Mouse (Mus musculus): ENCODE results near the gene Mrpl14. TPM values are rescaled to one million over a fixed set of nuclear protein-coding genes. Genes with fewer than 3 reads are reported as not detected.

The Mrpl14 gene
- total and polyA plus RNA-seq, 2 experiments, result 86.3 to 224 TPM

DNA sequence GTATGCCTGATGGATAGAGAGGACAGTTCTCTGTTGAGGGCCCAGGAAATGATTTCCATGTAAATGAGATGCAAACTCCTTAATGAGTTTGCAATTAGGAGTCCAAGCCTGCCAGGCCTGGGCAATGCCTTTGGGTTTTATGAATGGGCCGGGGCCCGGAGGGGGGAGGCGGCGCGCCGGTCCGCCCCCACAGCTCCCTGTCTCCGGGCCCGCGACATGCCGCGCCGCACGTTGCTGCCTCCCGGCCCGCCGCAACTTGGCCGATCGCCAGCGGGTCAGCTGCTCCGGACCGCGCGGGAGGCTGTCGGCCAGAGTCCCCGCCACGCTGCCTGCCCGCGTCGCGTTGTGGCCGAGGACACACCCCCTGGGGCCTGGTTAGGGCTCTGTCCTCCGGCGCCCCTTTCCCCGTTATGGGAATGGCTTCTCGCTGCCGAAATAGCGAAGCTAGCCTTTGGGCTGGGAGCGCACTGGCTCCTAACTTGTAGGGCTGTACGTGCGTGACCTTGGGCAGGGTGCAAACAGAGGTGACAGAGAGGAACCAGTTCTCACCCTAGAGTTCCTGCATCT is 47.7 kb downstream of the Mrpl14 start, which contains the start of gene 1600014C23Rik:
1600014C23Rik (minus strand) TSS at position 110 of the 567 bp plus-strand sequence.
- WGBS, result 3% methylated on average over 41 of the region's 41 CpGs
- peak within 1 kb of the TSS; percentile 38 for H3K9ac ChIP-seq (ENCODE audit: low read depth, low read length)
- peaks cover 8% of the 10 kb centered on the region for H3K4me1 ChIP-seq (ENCODE audit: control insufficient read depth, insufficient read depth, low read length)
- no peak within 1 kb of the TSS for H3K27ac ChIP-seq (replicated peaks; ENCODE audit: insufficient read depth, low read depth, low read length)
- TF ChIP-seq CTCF (IDR thresholded peaks at IDR 0.05; ENCODE audit: low read depth, low read length) (no peak), POLR2A (IDR thresholded peaks at IDR 0.05; ENCODE audit: extremely low read depth, insufficient read depth, low read length) (no peak)
- H3K36me3 ChIP-seq (ENCODE audit: control insufficient read depth, insufficient read depth, low read length), result no peaks in the 10 kb centered on the region
- peak within 1 kb of the TSS; percentile 18; the same call in 1 of the 2 replicates for H3K4me3 ChIP-seq (ENCODE audit: insufficient read depth, low read depth, low read length)
- no peaks in the 10 kb centered on the region for H3K27me3 ChIP-seq (ENCODE audit: control insufficient read depth, insufficient read depth, low read length)
- peak; percentile 26 for DNase-seq (ENCODE audit: extremely low read depth, low read depth, low spot score)
- no peaks in the 10 kb centered on the region for H3K79me2 ChIP-seq (ENCODE audit: control insufficient read depth, insufficient read depth, low read length)

DNA sequence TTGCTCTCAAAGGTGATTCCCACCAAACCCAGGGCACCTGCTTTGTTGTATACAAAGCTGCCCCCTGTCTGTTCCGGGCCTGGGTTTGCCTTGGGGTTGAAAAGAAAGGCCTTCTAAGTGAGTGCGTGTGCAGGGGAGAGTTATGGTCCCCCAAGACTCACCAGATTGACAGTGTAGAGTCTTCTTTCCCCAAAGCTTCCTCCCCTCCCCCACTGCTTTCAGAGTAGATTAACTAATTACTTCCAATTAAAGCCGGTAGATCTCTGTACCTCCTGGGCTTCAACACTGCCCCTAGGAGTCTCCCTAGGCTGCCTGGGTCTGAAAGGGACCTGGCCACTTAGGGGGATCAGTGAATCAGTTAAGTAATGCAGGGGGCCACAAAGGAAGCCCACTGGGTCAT is 48.2 kb downstream of the Mrpl14 start:
- no peaks in the 10 kb centered on the region for H3K27me3 ChIP-seq (ENCODE audit: control insufficient read depth, insufficient read depth, low read length)
- WGBS, result 75% methylated on average over 3 of the region's 3 CpGs

DNA sequence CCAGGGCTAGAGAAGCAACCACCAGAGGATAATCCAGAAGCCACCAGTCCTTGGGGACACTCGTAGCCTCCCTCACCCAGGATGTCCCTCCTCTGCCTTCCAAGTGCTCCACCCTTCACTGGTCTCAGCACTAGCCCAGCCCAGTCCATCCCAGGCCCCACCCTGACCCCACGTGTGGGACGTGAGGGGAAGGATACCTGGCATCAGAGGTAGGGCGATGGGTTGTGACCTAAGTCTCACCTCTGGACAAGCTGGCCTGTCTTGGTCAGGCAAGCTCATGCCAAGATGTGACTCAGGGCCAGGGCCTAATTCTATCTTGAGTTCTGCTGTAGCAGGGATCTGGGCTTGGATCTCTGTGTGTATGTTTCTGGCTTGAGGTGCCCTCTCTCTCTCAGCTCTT is 48.8 kb downstream of the Mrpl14 start:
- Histone ChIP-seq H3K27me3 (ENCODE audit: control insufficient read depth, insufficient read depth, low read length) (no peaks in the 10 kb centered on the region), H3K4me1 (ENCODE audit: control insufficient read depth, insufficient read depth, low read length) (peaks cover 8% of the 10 kb centered on the region), H3K27ac (replicated peaks; ENCODE audit: insufficient read depth, low read depth, low read length) (no peak overlapping the region), H3K9ac (ENCODE audit: low read depth, low read length) (no peak overlapping the region), H3K79me2 (ENCODE audit: control insufficient read depth, insufficient read depth, low read length) (no peaks in the 10 kb centered on the region), H3K4me3 (ENCODE audit: insufficient read depth, low read depth, low read length) (no peak overlapping the region), H3K36me3 (ENCODE audit: control insufficient read depth, insufficient read depth, low read length) (no peaks in the 10 kb centered on the region)
- no peak for DNase-seq (ENCODE audit: extremely low read depth, low read depth, low spot score)
- no peak for TF ChIP-seq CTCF (IDR thresholded peaks at IDR 0.05; ENCODE audit: low read depth, low read length)
- TF ChIP-seq POLR2A (IDR thresholded peaks at IDR 0.05; ENCODE audit: extremely low read depth, insufficient read depth, low read length), result no peak
- 81% methylated on average over 4 of the region's 4 CpGs for WGBS

More for the DNA sequence above, 48.2 kb downstream of the Mrpl14 start:
- Histone ChIP-seq H3K79me2 (ENCODE audit: control insufficient read depth, insufficient read depth, low read length) (no peaks in the 10 kb centered on the region), H3K4me3 (ENCODE audit: insufficient read depth, low read depth, low read length) (no peak overlapping the region), H3K4me1 (ENCODE audit: control insufficient read depth, insufficient read depth, low read length) (peaks cover 8% of the 10 kb centered on the region), H3K36me3 (ENCODE audit: control insufficient read depth, insufficient read depth, low read length) (no peaks in the 10 kb centered on the region), H3K9ac (ENCODE audit: low read depth, low read length) (no peak overlapping the region), H3K27ac (replicated peaks; ENCODE audit: insufficient read depth, low read depth, low read length) (no peak overlapping the region)
- no peak for DNase-seq (ENCODE audit: extremely low read depth, low read depth, low spot score)
- TF ChIP-seq CTCF (IDR thresholded peaks at IDR 0.05; ENCODE audit: low read depth, low read length), result no peak
- TF ChIP-seq POLR2A (IDR thresholded peaks at IDR 0.05; ENCODE audit: extremely low read depth, insufficient read depth, low read length), result no peak

DNA sequence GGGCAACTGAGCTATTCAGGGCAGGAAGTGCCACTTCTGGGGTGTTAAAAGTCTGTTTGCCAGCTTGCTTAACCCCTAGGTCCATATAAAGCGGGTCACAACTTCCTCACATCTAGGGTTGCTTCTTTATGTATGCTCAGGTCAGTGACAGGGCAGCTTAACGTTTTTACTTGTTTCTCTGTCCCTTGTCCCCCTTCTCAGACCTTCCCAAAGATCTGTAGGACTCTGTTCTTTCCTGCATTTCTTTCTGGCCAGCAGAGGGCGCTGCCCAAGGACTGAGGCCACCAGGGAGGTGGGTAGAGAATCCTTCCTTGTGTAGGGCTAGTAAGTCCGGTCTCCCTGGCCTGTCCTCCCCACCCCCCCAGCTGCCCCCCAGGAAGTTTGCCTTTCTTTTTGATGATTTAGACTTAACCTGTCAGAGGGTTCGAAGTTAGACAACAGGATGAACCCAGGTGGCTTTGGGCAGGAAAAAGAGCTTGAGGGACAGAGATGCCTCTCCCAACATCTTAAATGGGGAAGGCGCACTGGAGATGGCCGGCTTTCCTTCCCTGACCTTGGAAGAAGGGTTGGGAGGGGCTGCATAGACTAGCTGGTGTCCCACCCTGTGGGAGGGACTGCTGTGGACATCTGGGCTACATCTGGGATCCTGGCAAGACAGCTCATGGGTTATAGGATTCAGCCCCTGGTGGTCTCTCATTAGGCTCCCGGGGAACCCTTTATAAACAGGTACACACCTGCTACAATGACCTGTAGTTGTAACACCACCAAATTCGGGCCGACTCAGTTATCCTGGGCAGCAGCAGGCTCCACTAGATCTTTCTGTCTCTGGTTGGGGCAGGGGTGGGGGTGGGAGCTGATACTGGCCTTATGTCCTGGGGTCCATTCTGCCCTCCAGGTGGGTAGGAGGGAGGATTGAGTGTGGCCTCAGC is 49.5 kb downstream of the Mrpl14 start:
- Histone ChIP-seq H3K36me3 (ENCODE audit: control insufficient read depth, insufficient read depth, low read length) (no peaks in the 10 kb centered on the region), H3K79me2 (ENCODE audit: control insufficient read depth, insufficient read depth, low read length) (no peaks in the 10 kb centered on the region), H3K4me3 (ENCODE audit: insufficient read depth, low read depth, low read length) (no peak overlapping the region), H3K27ac (replicated peaks; ENCODE audit: insufficient read depth, low read depth, low read length) (no peak overlapping the region), H3K27me3 (ENCODE audit: control insufficient read depth, insufficient read depth, low read length) (no peaks in the 10 kb centered on the region), H3K9ac (ENCODE audit: low read depth, low read length) (no peak overlapping the region), H3K4me1 (ENCODE audit: control insufficient read depth, insufficient read depth, low read length) (peaks cover 8% of the 10 kb centered on the region)
- 20% methylated on average over 10 of the region's 10 CpGs for WGBS
- peak; percentile 53 for DNase-seq (ENCODE audit: extremely low read depth, low read depth, low spot score)
- TF ChIP-seq CTCF (IDR thresholded peaks at IDR 0.05; ENCODE audit: low read depth, low read length), result peak; percentile 91
- TF ChIP-seq POLR2A (IDR thresholded peaks at IDR 0.05; ENCODE audit: extremely low read depth, insufficient read depth, low read length), result no peak

DNA sequence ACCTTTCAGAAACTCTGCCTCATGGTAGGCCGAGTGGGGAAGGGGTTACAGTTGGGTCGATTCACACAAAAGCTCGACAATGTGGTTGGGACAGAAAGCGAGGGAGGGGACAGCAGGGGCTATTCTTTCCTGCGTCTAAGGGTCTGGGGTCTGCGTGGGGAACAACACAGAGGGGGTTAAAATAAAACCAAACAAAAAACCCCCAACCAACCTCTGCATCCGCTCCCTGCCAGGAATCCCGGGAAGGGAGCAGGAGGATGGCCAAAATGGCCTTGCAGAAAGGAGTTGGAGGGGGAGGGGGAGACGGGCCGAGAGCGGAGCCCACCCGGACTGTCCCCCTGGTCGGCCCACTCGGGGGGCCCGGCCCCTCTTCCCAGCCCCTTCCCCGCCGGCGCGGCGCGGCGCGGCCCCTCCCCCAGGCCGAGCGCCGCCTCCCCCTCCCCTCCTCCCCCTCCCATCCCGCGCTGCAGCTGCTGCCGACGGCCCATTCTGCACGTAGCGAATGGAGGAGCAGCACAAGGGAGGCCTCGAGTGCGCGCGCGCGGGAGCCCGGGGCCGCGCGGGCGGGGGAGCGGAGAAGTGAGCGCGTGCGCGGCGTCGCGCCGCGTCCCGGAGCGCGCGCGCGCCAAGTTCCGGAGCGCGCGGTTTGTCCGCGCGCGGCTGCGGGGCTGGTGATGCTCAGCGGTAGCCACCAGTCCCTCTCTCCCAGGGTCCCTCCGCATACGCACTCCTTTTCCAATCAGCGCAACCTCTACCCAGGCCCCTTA is 50.4 kb downstream of the Mrpl14 start:
- peak overlapping the region; percentile 46 for H3K4me3 ChIP-seq (ENCODE audit: insufficient read depth, low read depth, low read length)
- TF ChIP-seq CTCF (IDR thresholded peaks at IDR 0.05; ENCODE audit: low read depth, low read length) (no peak), POLR2A (IDR thresholded peaks at IDR 0.05; ENCODE audit: extremely low read depth, insufficient read depth, low read length) (no peak)
- no peaks in the 10 kb centered on the region for H3K27me3 ChIP-seq (ENCODE audit: control insufficient read depth, insufficient read depth, low read length)
- peaks cover 8% of the 10 kb centered on the region for H3K4me1 ChIP-seq (ENCODE audit: control insufficient read depth, insufficient read depth, low read length)
- H3K27ac ChIP-seq (replicated peaks; ENCODE audit: insufficient read depth, low read depth, low read length), result no peak overlapping the region
- H3K9ac ChIP-seq (ENCODE audit: low read depth, low read length), result peak overlapping the region; percentile 42
- WGBS, result 2% methylated on average over 53 of the region's 72 CpGs
- H3K36me3 ChIP-seq (ENCODE audit: control insufficient read depth, insufficient read depth, low read length), result no peaks in the 10 kb centered on the region
- DNase-seq (ENCODE audit: extremely low read depth, low read depth, low spot score), result no peak
- H3K79me2 ChIP-seq (ENCODE audit: control insufficient read depth, insufficient read depth, low read length), result no peaks in the 10 kb centered on the region

All from liver, adult 2 months (tissue).